Mouse (Mus musculus) forebrain, embryonic 16.5 days (tissue): Measurements from ENCODE around the gene Samd14. TPM values are rescaled to one million over a fixed set of nuclear protein-coding genes. Genes with fewer than 3 reads are reported as not detected.

ENCODE experiments used
- ATAC-seq: fragments of 200-750 bp; cut with Nextera tagmentation; 2 replicates; pipeline ENCODE4 v1.8.0; 2017; ENCODE audit warnings: mild to moderate bottlenecking, moderate library complexity
- H3K27ac ChIP-seq: fragments of 300-500 bp; sonication (generic); 2 replicates; pipeline ENCODE4 v1.5.1; 2014; ENCODE audit warnings: low read length, control low read depth
- H3K27me3 ChIP-seq: fragments of 300-500 bp; sonication (generic); replicated peaks from 2 replicates; pipeline ENCODE4 v1.6.1; 2014; ENCODE audit warnings: low read length; ENCODE audit not compliant: control insufficient read depth, insufficient read depth
- H3K36me3 ChIP-seq: fragments of 300-500 bp; sonication (generic); 2 replicates; pipeline ENCODE4 v1.6.1; 2014; ENCODE audit not compliant: control insufficient read depth, insufficient read depth
- H3K4me1 ChIP-seq: fragments of 300-500 bp; sonication (generic); replicated peaks from 2 replicates; pipeline ENCODE4 v1.6.1; 2014; ENCODE audit warnings: low read length; ENCODE audit not compliant: control insufficient read depth, insufficient read depth
- H3K4me2 ChIP-seq: fragments of 300-500 bp; sonication (generic); 2 replicates; pipeline ENCODE4 v1.6.1; 2014; ENCODE audit warnings: mild to moderate bottlenecking, low read length, control low read depth
- H3K4me3 ChIP-seq: fragments of 300-500 bp; sonication (generic); replicated peaks from 2 replicates; pipeline ENCODE4 v1.5.1; 2014; ENCODE audit warnings: mild to moderate bottlenecking, low read length, control low read depth
- H3K9ac ChIP-seq: fragments of 300-500 bp; sonication (generic); replicated peaks from 2 replicates; pipeline ENCODE4 v1.6.1; 2014; ENCODE audit warnings: low read depth, low read length, control low read depth
- H3K9me3 ChIP-seq: fragments of 300-500 bp; sonication (generic); 2 replicates; pipeline ENCODE4 v1.6.1; 2016; ENCODE audit warnings: low read length; ENCODE audit not compliant: control insufficient read depth
- WGBS: fragments of 180-500 bp; shearing (Covaris S2); extraction: QIAGEN DNeasy Blood & Tissue Kit; methylation state at CpG from one replicate; pipeline ENCODE4 v1.1.7; 2014; 5-methylcytosine and 5-hydroxymethylcytosine counted together
- polyA plus RNA-seq: library from polyadenylated mRNA; unstranded; fragments of >200 nt; fragmentation: Nextera tagmentation; extraction: Ambion mirVana; gene quantifications from 2 replicates; pipeline ENCODE4 v1.2.1, GENCODE M21; 2015

Gene Samd14
- polyA plus RNA-seq, 1 experiment from 2014 or later = 134 TPM

GRCm38 (mm10) chr11:95072804-95073203 lies 63.1 kb downstream of the Samd14 start:
- Histone ChIP-seq H3K36me3 (no peaks in the 10 kb centered on the region), H3K9ac (no peak overlapping the region), H3K4me2 (no peak overlapping the region), H3K4me1 (peaks cover 16% of the 10 kb centered on the region; the same call in 1 of the 2 replicates), H3K27ac (no peak overlapping the region), H3K27me3 (peaks cover 10% of the 10 kb centered on the region), H3K4me3 (no peak overlapping the region), H3K9me3 (no peaks in the 10 kb centered on the region)
- WGBS = 69% methylated on average over 5 of the region's 5 CpGs
- ATAC-seq = no peak

- Histone ChIP-seq H3K9me3 (no peaks in the 10 kb centered on the region), H3K4me2 (no peak overlapping the region), H3K27me3 (peaks cover 13% of the 10 kb centered on the region), H3K27ac (no peak overlapping the region), H3K36me3 (no peaks in the 10 kb centered on the region), H3K4me3 (no peak overlapping the region), H3K9ac (no peak overlapping the region), H3K4me1 (peaks cover 16% of the 10 kb centered on the region; the same call in 1 of the 2 replicates)
- 83% methylated on average over 4 of the region's 4 CpGs for WGBS
- ATAC-seq = no peak
Observed at GRCm38 (mm10) chr11:95073835-95074234, 64.2 kb downstream of the Samd14 start.

GRCm38 (mm10) chr11:95074694-95075093 lies 65.0 kb downstream of the Samd14 start:
- no peak overlapping the region for H3K27ac ChIP-seq
- H3K4me1 ChIP-seq = peaks cover 16% of the 10 kb centered on the region; the same call in 1 of the 2 replicates
- H3K4me2 ChIP-seq = no peak overlapping the region
- peaks cover 13% of the 10 kb centered on the region for H3K27me3 ChIP-seq
- 84% methylated on average over 4 of the region's 4 CpGs for WGBS
- no peak for ATAC-seq
- no peaks in the 10 kb centered on the region for H3K9me3 ChIP-seq
- H3K9ac ChIP-seq = no peak overlapping the region
- no peaks in the 10 kb centered on the region for H3K36me3 ChIP-seq
- H3K4me3 ChIP-seq = no peak overlapping the region

- H3K9ac ChIP-seq = peak overlapping the region; percentile 58
- no peaks in the 10 kb centered on the region for H3K9me3 ChIP-seq
- ATAC-seq = no peak
- H3K36me3 ChIP-seq = no peaks in the 10 kb centered on the region
- H3K4me3 ChIP-seq = peak overlapping the region; percentile 62
- peak overlapping the region; percentile 87 for H3K4me2 ChIP-seq
- H3K27ac ChIP-seq = no peak overlapping the region
- 8% methylated on average over 19 of the region's 19 CpGs for WGBS
- H3K27me3 ChIP-seq = peaks cover 13% of the 10 kb centered on the region
- peaks cover 16% of the 10 kb centered on the region; the same call in 1 of the 2 replicates for H3K4me1 ChIP-seq
Observed at GRCm38 (mm10) chr11:95075197-95076040, 65.7 kb downstream of the Samd14 start.

Other genes with a start within 250 kb of the Samd14 start
- not detected in 2 replicates for gene Tmem92, start 227.2 kb upstream of the Samd14 start, polyA plus RNA-seq
- gene Col1a1, start 73.7 kb upstream of the Samd14 start, polyA plus RNA-seq = 45.0 and 166 TPM in 2 replicates
- not detected in 2 replicates for gene Hils1, start 42.3 kb upstream of the Samd14 start, polyA plus RNA-seq
- gene Sgca, start 33.6 kb upstream of the Samd14 start, polyA plus RNA-seq = 0.19 and 0.58 TPM in 2 replicates
- gene Ppp1r9b, start 18.8 kb upstream of the Samd14 start, polyA plus RNA-seq = 22.0 and 22.4 TPM in 2 replicates
- 27.6 and 29.2 TPM in 2 replicates for gene Pdk2, start 31.5 kb downstream of the Samd14 start, polyA plus RNA-seq
- gene Itga3, start 66.9 kb downstream of the Samd14 start, polyA plus RNA-seq = 6.3 and 8.5 TPM in 2 replicates
- gene Dlx3, start 110.2 kb downstream of the Samd14 start, polyA plus RNA-seq = 0.10 and 0.27 TPM in 2 replicates
- 0.10 TPM in 1 of 2 replicates, not detected in the other for gene Dlx4, start 136.4 kb downstream of the Samd14 start, polyA plus RNA-seq